Mouse (Mus musculus): ENCODE data around the gene Enpp6.

DNA sequence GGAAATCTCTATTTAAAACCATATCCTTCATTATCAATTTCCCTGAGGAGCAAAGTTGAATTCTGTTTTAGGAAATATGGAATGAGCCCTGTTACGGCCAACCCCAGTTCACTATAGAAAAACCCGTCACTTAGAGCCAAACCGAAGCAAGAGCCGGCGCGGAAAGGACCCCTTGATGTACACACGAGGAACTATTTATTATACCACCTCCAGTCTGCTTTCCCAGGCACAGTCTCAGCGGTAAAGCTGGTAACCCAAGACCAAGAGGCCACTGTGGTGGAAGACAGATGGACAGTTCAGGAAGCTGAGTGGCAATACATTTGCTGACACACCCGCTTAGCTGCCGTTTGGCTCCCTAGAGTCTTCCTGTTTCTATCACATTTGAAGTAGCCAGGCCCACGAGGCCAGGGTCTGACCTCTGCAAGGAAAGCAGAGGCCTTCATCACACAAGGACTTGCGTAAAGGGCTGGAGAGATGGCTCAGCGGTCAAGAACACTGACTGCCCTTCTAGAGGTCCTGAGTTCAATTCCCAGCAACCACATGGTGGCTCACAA, 21.6 kb downstream of the Enpp6 start:
- TF ChIP-seq CTCF (IDR thresholded peaks at IDR 0.05; ENCODE audit: borderline replicate concordance, insufficient read depth, low read length) (no peak), POLR2A (IDR thresholded peaks at IDR 0.05; ENCODE audit: low read depth, low read length) (no peak)
